Mouse (Mus musculus) kidney, embryonic 16.5 days (tissue): ENCODE measurements around the gene Clasrp. TPM values are rescaled to one million over a fixed set of nuclear protein-coding genes. Genes with fewer than 3 reads are reported as not detected.

Experiments used
- ATAC-seq: fragments of 200-750 bp; cut with Nextera tagmentation; 2 replicates; pipeline ENCODE4 v1.8.0; 2017; ENCODE audit warnings: moderate TSS enrichment; ENCODE audit not compliant: low FRiP score, low TSS enrichment
- H3K27ac ChIP-seq: fragments of 300-500 bp; sonication (generic); 2 replicates; pipeline ENCODE4 v1.5.1; 2014; ENCODE audit warnings: low read length
- H3K27me3 ChIP-seq: fragments of 300-500 bp; sonication (generic); 2 replicates; pipeline ENCODE4 v1.6.1; 2014; ENCODE audit warnings: low read length, control low read depth, mixed read lengths; ENCODE audit not compliant: insufficient read depth
- H3K36me3 ChIP-seq: fragments of 300-500 bp; sonication (generic); 2 replicates; pipeline ENCODE4 v1.6.1; 2014; ENCODE audit warnings: low read length, control low read depth, mixed read lengths; ENCODE audit not compliant: insufficient read depth
- H3K4me1 ChIP-seq: fragments of 300-500 bp; sonication (generic); 2 replicates; pipeline ENCODE4 v1.6.1; 2014; ENCODE audit warnings: low read length, control low read depth, mixed read lengths; ENCODE audit not compliant: insufficient read depth
- H3K4me2 ChIP-seq: fragments of 300-500 bp; sonication (generic); replicated peaks from 2 replicates; pipeline ENCODE4 v1.6.1; 2014; ENCODE audit warnings: low read depth, low read length
- H3K4me3 ChIP-seq: fragments of 300-500 bp; sonication (generic); 2 replicates; pipeline ENCODE4 v1.5.1; 2014; ENCODE audit warnings: mild to moderate bottlenecking, low read length
- H3K9ac ChIP-seq: fragments of 300-500 bp; sonication (generic); replicated peaks from 2 replicates; pipeline ENCODE4 v1.6.1; 2014; ENCODE audit warnings: low read length
- H3K9me3 ChIP-seq: fragments of 300-500 bp; sonication (generic); 2 replicates; pipeline ENCODE4 v1.6.1; 2016; ENCODE audit warnings: low read length, control low read depth
- WGBS: fragments of 180-500 bp; shearing (Covaris S2); extraction: QIAGEN DNeasy Blood & Tissue Kit; methylation state at CpG from one replicate; pipeline ENCODE4 v1.1.7; 2014; 5-methylcytosine and 5-hydroxymethylcytosine counted together
- polyA plus RNA-seq: library from polyadenylated mRNA; unstranded; fragments of >200 nt; fragmentation: Nextera tagmentation; extraction: Ambion mirVana; gene quantifications from 2 replicates; pipeline ENCODE4 v1.2.1, GENCODE M21; 2015

The Clasrp gene
- 52.6 and 55.8 TPM in 2 replicates for polyA plus RNA-seq

DNA sequence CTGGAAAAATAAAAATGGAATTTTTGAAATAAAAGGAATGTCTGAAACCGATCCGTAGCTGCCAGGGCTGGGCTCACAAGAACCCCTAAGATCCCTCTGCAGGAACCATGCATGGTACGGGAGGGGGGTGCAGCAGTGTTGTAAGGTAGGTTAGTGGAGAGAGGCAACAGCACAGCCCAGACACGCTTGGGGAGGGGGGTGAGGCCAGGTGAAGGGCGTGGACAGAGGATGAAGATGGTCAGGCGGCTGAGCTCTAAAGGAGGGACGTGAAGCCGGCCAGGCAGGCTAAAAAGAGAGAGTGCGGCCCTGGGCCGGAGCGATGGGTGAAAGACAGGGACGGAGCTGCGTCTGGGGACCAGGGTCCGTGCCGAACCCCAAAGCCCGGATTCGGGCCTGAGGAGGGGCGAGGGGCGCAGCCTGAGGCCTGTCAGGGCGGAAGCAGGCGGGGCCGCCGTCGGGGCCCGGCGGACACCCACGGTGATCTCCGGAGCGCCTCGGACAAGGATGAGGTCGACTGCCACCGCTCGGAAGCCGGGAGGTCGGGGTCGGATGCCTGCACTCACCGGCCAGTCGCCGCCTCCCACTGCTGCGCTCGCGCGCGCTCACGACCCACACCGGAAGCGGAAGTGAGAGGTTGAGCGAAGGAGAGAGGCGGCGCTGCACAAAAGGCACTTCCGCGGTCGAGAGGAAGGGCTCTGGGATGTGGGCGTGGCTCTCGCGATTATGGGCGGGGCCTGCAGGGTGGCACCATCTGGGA, at the start of gene Clasrp:
Gene Clasrp, minus strand, starts transcription at position 638 of the 757 bp plus-strand sequence.
- peak; percentile 95 for ATAC-seq
- Histone ChIP-seq H3K4me2 (peak within 1 kb of the TSS; percentile 82), H3K9ac (peak within 1 kb of the TSS; percentile 97), H3K9me3 (no peaks in the 10 kb centered on the region), H3K27me3 (no peaks in the 10 kb centered on the region), H3K4me1 (peaks cover 17% of the 10 kb centered on the region), H3K4me3 (peak within 1 kb of the TSS; percentile 100), H3K36me3 (peaks cover 29% of the 10 kb centered on the region), H3K27ac (peak within 1 kb of the TSS; percentile 80)
- WGBS: under 1% methylated on average over 57 of the region's 57 CpGs

DNA sequence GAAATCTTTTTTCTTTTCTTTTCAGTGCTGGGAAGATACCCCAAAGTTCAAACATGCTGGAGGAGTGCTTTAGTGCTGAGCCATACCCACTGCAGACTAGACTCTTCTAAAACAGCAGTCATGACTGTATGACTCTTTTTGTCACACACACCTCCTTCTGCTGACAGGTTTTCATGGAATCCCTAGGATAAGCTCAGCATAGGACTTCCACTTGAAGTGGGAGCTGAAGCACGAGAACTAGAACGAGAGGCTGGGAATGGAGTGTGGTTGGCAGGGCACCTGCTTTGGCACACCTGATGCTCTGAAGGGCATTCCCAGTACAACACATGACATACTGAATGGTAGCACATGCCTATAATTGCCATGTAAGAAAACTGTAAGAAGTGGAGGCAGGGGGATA, 48.3 kb upstream of the Clasrp start:
- no peak overlapping the region for H3K4me3 ChIP-seq
- ATAC-seq: no peak
- no peak overlapping the region for H3K9ac ChIP-seq
- no peaks in the 10 kb centered on the region for H3K4me1 ChIP-seq
- peaks cover 60% of the 10 kb centered on the region for H3K36me3 ChIP-seq
- H3K27ac ChIP-seq: no peak overlapping the region
- WGBS: 95% methylated on average over 2 of the region's 2 CpGs
- H3K4me2 ChIP-seq: no peak overlapping the region
- no peaks in the 10 kb centered on the region for H3K27me3 ChIP-seq
- H3K9me3 ChIP-seq: no peaks in the 10 kb centered on the region

DNA sequence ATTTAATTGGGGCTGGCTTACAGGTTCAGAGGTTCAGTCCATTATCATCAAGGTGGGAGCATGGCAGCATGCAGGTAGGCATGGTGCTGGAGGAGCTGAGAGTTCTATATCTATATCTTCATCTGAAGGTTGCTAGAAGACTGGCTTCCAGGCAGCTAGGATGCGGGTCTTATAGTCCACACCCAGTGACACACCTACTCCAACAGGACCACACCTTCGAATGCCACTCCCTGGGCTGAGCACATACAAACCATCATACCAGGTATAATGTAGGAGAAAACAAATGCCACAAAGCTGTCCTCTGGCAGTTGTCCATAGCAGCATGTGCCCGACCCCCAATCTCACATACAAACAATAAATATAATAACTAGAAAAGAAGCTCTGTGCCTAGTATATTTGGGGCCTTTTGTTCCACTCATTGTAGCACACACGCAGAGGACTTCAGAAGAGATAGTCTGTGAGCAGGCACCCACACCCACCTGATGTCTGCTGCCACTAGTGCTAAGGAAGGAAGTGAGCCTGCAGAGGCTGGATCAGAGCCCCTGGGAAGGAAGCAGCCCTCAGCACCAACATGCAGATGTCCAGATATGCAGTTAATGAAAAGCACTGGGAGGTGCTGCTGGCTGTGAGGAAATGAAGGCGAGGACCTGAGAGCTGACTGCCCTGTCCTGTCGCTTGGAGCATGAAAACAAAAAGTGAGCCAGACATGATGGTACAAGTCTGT, 46.9 kb upstream of the Clasrp start:
- WGBS: 87% methylated on average over 6 of the region's 6 CpGs

DNA sequence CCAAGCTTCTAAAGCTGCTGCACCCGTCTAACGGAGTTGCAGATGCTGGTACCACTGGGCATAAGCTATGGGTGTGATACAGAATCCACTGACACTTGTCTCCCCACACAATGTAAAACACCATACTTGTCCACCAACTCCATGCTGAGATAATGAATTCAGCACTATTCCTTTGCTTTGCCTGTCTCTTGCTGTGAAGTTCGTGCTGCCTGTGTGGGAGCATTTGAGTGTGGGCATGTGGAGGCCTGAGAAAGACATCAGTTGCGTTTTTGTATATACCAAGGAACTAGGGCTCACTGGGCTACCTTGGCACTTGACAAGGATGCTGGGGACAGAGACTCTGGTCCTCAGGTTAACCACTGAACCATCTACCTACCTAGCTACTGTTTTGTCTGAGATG, 36.9 kb upstream of the Clasrp start:
- H3K9me3 ChIP-seq: no peaks in the 10 kb centered on the region
- no peak overlapping the region for H3K4me3 ChIP-seq
- H3K4me2 ChIP-seq: no peak overlapping the region
- H3K27me3 ChIP-seq: no peaks in the 10 kb centered on the region
- no peak overlapping the region for H3K27ac ChIP-seq
- 90% methylated on average over 4 of the region's 4 CpGs for WGBS
- H3K9ac ChIP-seq: no peak overlapping the region
- no peak for ATAC-seq
- H3K4me1 ChIP-seq: no peaks in the 10 kb centered on the region
- peaks cover 87% of the 10 kb centered on the region for H3K36me3 ChIP-seq

More for the DNA sequence above, 46.9 kb upstream of the Clasrp start:
- peak overlapping the region; percentile 29; the same call in 1 of the 2 replicates for H3K27ac ChIP-seq
- no peaks in the 10 kb centered on the region for H3K27me3 ChIP-seq
- no peak overlapping the region for H3K9ac ChIP-seq
- H3K36me3 ChIP-seq: peaks cover 67% of the 10 kb centered on the region
- no peak overlapping the region for H3K4me2 ChIP-seq
- H3K4me1 ChIP-seq: no peaks in the 10 kb centered on the region
- H3K9me3 ChIP-seq: no peaks in the 10 kb centered on the region
- no peak overlapping the region for H3K4me3 ChIP-seq
- no peak for ATAC-seq

DNA sequence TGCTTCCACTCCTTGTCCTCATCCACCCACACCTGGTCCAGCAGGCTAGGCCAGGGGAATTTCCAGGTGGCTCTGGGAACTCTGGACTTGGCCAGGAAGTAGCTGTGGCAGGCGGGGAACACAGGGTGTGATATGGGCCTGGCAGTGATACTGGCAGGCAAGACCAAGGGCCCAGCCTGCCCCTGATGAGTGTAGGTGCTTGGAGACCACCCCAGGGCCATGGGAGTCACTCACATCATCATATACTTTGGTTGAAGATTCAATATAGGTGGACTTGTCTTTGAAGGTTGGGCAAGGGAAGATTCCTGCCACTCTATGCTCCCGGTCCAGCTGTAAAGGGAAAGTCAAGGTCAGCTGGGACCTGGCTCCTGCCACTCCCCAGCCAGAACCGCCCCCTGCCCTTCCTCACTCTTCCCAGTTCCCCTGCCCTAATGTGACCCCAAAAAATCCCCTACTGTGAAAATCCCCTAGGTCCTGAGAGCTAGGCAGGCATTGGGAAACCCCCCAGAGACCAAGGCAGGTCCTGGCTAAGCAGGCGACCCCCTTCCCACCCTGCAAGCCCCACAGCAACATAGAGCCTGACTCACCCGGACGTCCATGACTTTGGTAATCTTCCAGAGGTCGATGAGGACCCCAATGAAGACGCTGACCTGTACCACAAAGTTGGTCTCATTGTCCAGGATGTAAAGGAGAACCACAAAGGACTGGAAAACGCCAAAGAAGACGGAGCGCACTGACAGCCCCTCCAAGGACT, 31.0 kb upstream of the Clasrp start:
- Histone ChIP-seq H3K27ac (no peak overlapping the region), H3K4me2 (no peak overlapping the region), H3K4me1 (no peaks in the 10 kb centered on the region), H3K36me3 (peaks cover 86% of the 10 kb centered on the region), H3K9ac (no peak overlapping the region), H3K4me3 (no peak overlapping the region), H3K27me3 (no peaks in the 10 kb centered on the region), H3K9me3 (no peaks in the 10 kb centered on the region)
- ATAC-seq: no peak
- WGBS: 86% methylated on average over 11 of the region's 11 CpGs

DNA sequence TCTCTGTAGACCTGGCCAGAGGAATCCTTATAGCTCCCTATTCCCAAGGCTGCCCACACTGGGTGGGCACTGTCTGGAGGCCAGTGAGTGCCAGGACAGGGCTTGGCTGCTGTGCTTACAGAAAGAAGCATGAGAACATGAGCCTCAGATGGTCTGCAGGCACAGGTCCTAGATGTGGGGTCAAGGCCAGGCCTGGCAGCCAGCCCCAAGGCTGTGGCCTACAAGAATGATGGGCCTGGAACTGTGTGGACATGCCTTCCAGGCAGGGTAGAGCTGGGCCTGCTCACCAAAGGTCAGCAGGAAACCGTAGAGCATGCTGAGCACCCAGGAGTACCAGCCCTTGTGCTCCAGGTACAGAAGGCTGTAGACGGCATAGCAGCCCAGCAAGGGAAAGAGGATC, 30.3 kb upstream of the Clasrp start:
- peaks cover 3% of the 10 kb centered on the region; the same call in 1 of the 2 replicates for H3K4me1 ChIP-seq
- no peak overlapping the region for H3K4me2 ChIP-seq
- no peak overlapping the region for H3K27ac ChIP-seq
- 94% methylated on average over 2 of the region's 2 CpGs for WGBS
- no peak overlapping the region for H3K4me3 ChIP-seq
- no peaks in the 10 kb centered on the region for H3K9me3 ChIP-seq
- H3K36me3 ChIP-seq: peaks cover 79% of the 10 kb centered on the region
- no peak overlapping the region for H3K9ac ChIP-seq
- no peak for ATAC-seq
- H3K27me3 ChIP-seq: no peaks in the 10 kb centered on the region

DNA sequence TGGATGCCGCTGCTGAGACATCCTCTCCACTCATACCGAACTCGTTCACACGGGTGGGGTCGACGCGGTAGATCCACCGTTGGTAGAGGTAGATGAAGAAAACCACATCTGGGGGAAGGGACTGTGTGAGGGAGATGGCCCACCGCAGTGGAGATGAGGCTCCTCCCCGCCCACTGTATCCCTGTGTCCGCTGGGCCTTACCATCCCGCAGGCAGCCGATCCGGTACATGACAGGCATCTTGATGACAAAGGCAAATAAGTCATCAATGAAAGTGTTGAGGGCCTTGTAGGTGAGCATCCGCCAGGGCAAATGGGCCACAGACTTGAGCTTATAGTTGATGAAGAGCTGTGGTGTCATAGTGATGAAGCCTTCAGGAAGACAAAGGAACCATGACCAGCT, 29.6 kb upstream of the Clasrp start:
- Histone ChIP-seq H3K9me3 (no peaks in the 10 kb centered on the region), H3K27ac (no peak overlapping the region), H3K4me3 (no peak overlapping the region), H3K9ac (no peak overlapping the region), H3K4me2 (no peak overlapping the region), H3K36me3 (peaks cover 72% of the 10 kb centered on the region), H3K27me3 (no peaks in the 10 kb centered on the region), H3K4me1 (peaks cover 5% of the 10 kb centered on the region; the same call in 1 of the 2 replicates)
- 92% methylated on average over 15 of the region's 15 CpGs for WGBS
- ATAC-seq: no peak

DNA sequence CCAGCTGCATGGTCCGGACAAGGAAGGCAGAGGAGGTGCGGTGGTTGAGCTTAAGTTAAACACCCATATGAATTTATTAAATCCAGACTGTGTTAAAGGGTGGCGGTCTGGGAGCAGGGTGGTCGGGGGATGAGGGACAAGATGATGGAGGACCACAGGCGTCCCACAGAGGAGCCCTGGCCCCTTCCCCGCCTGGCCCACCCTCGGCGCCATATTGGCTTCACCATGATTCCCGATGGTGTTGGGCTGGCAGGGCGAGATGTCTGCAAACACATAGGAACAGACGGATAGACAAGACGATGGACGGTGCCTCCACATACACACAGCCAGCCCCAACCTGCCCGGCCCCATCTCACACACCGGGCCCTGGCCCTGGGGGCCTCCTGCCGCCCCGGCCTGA, 28.9 kb upstream of the Clasrp start:
- 93% methylated on average over 17 of the region's 17 CpGs for WGBS
- Histone ChIP-seq H3K4me1 (peaks cover 5% of the 10 kb centered on the region; the same call in 1 of the 2 replicates), H3K27ac (no peak overlapping the region), H3K27me3 (no peaks in the 10 kb centered on the region), H3K4me3 (no peak overlapping the region), H3K4me2 (no peak overlapping the region), H3K36me3 (peaks cover 66% of the 10 kb centered on the region), H3K9me3 (no peaks in the 10 kb centered on the region), H3K9ac (no peak overlapping the region)
- ATAC-seq: no peak

DNA sequence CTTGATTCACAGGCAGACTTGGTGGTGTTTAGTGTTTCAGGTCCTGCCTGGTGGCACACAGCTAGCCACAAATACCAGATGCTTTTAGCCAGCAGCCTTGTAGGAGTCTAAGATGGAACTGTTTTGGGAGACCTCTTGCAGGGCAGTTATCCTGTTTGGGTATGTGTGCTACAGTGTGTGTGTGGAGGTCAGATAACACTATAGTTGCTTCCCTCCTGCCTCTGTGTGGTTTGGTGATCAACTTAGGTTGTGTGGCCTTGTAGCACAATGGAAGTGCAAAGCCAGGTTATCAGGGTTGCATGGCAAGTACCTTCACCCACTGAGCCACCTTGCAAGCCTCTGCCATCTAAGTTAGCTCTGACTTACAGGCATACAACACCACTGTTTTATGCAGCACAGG, 28.4 kb upstream of the Clasrp start:
- Histone ChIP-seq H3K9me3 (no peaks in the 10 kb centered on the region), H3K4me3 (no peak overlapping the region), H3K4me1 (peaks cover 5% of the 10 kb centered on the region; the same call in 1 of the 2 replicates), H3K9ac (no peak overlapping the region), H3K27me3 (no peaks in the 10 kb centered on the region), H3K4me2 (no peak overlapping the region), H3K27ac (no peak overlapping the region), H3K36me3 (peaks cover 61% of the 10 kb centered on the region)
- no peak for ATAC-seq
